7 mouse cellular contexts compared by ENCODE assay signal in the genomic region with DNA sequence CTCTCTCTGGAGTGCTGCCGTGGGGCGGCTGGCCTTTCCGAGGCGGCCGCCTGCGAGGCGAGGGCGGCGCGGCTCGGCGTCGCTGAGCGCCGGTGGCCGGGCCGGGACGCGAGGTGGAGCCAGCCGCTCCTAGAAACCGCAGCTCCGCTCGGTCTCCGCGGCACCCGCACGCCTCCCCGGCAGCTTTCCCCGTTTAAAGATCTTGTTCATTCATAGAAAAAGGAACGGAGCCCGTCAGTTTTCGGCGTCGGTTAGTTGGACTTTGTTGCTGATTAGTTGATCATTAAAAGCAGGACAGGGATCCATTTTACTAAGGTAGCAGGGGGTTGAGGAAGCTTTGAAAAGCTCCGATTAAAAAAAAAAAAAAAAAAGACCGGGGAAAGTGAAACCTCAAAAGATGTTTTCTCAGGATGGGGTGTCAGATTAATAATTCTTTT. TPM values are rescaled to one million over a fixed set of nuclear protein-coding genes. Genes with fewer than 3 reads are reported as not detected.
A peak's percentile ranks its signal among the peaks of the same experiment; 100 is the strongest.
DNase-seq lines count a peak whose midpoint lies in the region; ATAC-seq lines count a peak whose summit lies in the region.

No protein-coding gene starts in this region.

- peak; percentile 47 for DNase-seq in urinary bladder, postnatal 25 days (ENCODE audit: low spot score)
- no peak for DNase-seq in urinary bladder, postnatal 4 days (ENCODE audit: low spot score in 2 of 2)
- DNase-seq in embryo, embryonic 10 days (ENCODE audit: low spot score), result peak; percentile 33
- DNase-seq in kidney, postnatal 14 days, result peak; percentile 67
- peak; percentile 53 to 61 for DNase-seq in right cerebral cortex, postnatal 10 days (ENCODE audit: low spot score in 2 of 2)

- 0 out of 2 replicates have a peak, but pooled peaks cover 5% of the 10 kb centered on the region for H3K36me3 ChIP-seq in lung, embryonic 15.5 days

- H3K9ac ChIP-seq in lung, embryonic 15.5 days, result peak overlapping the region; percentile 98

- H3K27me3 ChIP-seq in lung, embryonic 15.5 days, result no peaks in the 10 kb centered on the region

- H3K4me2 ChIP-seq in lung, embryonic 15.5 days, result peak overlapping the region; percentile 53

- no peaks in the 10 kb centered on the region for H3K9me3 ChIP-seq in lung, embryonic 15.5 days

- peak; percentile 45 for ATAC-seq in granulocyte monocyte progenitor cell, adult 5-6 weeks (replicated peaks; ENCODE audit: poor library complexity, severe bottlenecking)
- ATAC-seq in lung, embryonic 15.5 days (ENCODE audit: borderline replicate concordance, extremely low read depth, low FRiP score, low TSS enrichment), result peak; percentile 82; the same call in 1 of the 2 replicates

- peaks cover 5% of the 10 kb centered on the region; the same call in 1 of the 2 replicates for H3K4me1 ChIP-seq in lung, embryonic 15.5 days

- peak overlapping the region; percentile 99 for H3K27ac ChIP-seq in lung, embryonic 15.5 days

- WGBS in lung, embryonic 15.5 days, result under 1% methylated on average over 34 of the region's 36 CpGs

- H3K4me3 ChIP-seq in lung, embryonic 15.5 days, result peak overlapping the region; percentile 94

RNA-seq across cellular contexts. Expression of gene Selenot, which starts 0.6 kb away (rescaled TPM):
- 80.8 and 97.3 TPM in 2 replicates for total RNA-seq in granulocyte monocyte progenitor cell, adult 5-6 weeks (2014; fragmentation: Nextera tagmentation)
- 158 and 187 TPM in 2 replicates for total RNA-seq in granulocyte monocyte progenitor cell, adult 5-6 weeks (2017)
- 17.7 and 19.6 TPM in 2 replicates for polyA plus RNA-seq in lung, embryonic 15.5 days (2015; fragmentation: Nextera tagmentation; extraction: Ambion mirVana)

RNA-seq across cellular contexts. Expression of gene Serp1, which starts 51.4 kb away (rescaled TPM):
- 117 and 128 TPM in 2 replicates for total RNA-seq in granulocyte monocyte progenitor cell, adult 5-6 weeks (2014; fragmentation: Nextera tagmentation)
- total RNA-seq in granulocyte monocyte progenitor cell, adult 5-6 weeks (2017), result 140 and 165 TPM in 2 replicates
- 142 and 145 TPM in 2 replicates for polyA plus RNA-seq in lung, embryonic 15.5 days (2015; fragmentation: Nextera tagmentation; extraction: Ambion mirVana)

RNA-seq across cellular contexts. Expression of gene Eif2a, which starts 51.5 kb away (rescaled TPM):
- 99.7 and 127 TPM in 2 replicates for total RNA-seq in granulocyte monocyte progenitor cell, adult 5-6 weeks (2014; fragmentation: Nextera tagmentation)
- total RNA-seq in granulocyte monocyte progenitor cell, adult 5-6 weeks (2017), result 99.8 and 121 TPM in 2 replicates
- 55.5 and 55.6 TPM in 2 replicates for polyA plus RNA-seq in lung, embryonic 15.5 days (2015; fragmentation: Nextera tagmentation; extraction: Ambion mirVana)

RNA-seq across cellular contexts. Expression of gene Erich6, which starts 59.9 kb away (rescaled TPM):
- total RNA-seq in granulocyte monocyte progenitor cell, adult 5-6 weeks (2014; fragmentation: Nextera tagmentation), result not detected in 2 replicates
- not detected in 2 replicates for total RNA-seq in granulocyte monocyte progenitor cell, adult 5-6 weeks (2017)
- not detected in 2 replicates for polyA plus RNA-seq in lung, embryonic 15.5 days (2015; fragmentation: Nextera tagmentation; extraction: Ambion mirVana)

Comparison
In these comparisons a context has a peak if more than half of its experiments do, and no peak if none do; other contexts are left out.
1. DNase-seq: peak in urinary bladder, postnatal 25 days (single experiment), embryo, embryonic 10 days (single experiment), kidney, postnatal 14 days (single experiment) and right cerebral cortex, postnatal 10 days (2 of 2); none in urinary bladder, postnatal 4 days (0 of 2).